Mouse (Mus musculus): ENCODE measurements around the gene Mgl2. TPM values are rescaled to one million over a fixed set of nuclear protein-coding genes. Genes with fewer than 3 reads are reported as not detected.
A peak's percentile ranks its signal among the peaks of the same experiment; 100 is the strongest.
"Not testable (repeated sequence)": the region's sequence is repeated elsewhere in the genome, so short reads cannot be mapped to it uniquely, and the experiment has no call there.

The Mgl2 gene
- polyA plus RNA-seq, 1 experiment from 2014 or later: 6.4 TPM

GRCm38 (mm10) chr11:70151072-70151471 is 20.9 kb downstream of the Mgl2 start:
- no peaks in the 10 kb centered on the region for H3K27me3 ChIP-seq (ENCODE audit: insufficient read depth, low read length)
- DNase-seq: peak; percentile 20
- 54% methylated on average over 3 of the region's 3 CpGs for WGBS

GRCm38 (mm10) chr11:70155897-70156296 is 25.8 kb downstream of the Mgl2 start, which contains the start of gene Clec10a:
Clec10a (plus strand) TSS chr11:70156197.
- WGBS: no CpG with 5 or more reads among the region's 5 CpGs
- not testable (repeated sequence) for DNase-seq; H3K27me3 ChIP-seq (ENCODE audit: insufficient read depth, low read length)

More at GRCm38 (mm10) chr11:70151072-70151471, 20.9 kb downstream of the Mgl2 start:
- Histone ChIP-seq H3K4me1 (ENCODE audit: insufficient read depth) (no peaks in the 10 kb centered on the region), H3K27ac (ENCODE audit: low read depth) (no peak overlapping the region), H3K9me3 (ENCODE audit: low read depth, low read length) (no peaks in the 10 kb centered on the region), H3K4me2 (no peak overlapping the region), H3K36me3 (ENCODE audit: insufficient read depth) (no peaks in the 10 kb centered on the region), H3K4me3 (ENCODE audit: low read depth, low read length) (no peak overlapping the region), H3K9ac (no peak overlapping the region)
- ATAC-seq (ENCODE audit: insufficient read depth): no peak
- TF ChIP-seq CTCF (IDR thresholded peaks at IDR 0.05; ENCODE audit: low read depth): peak; percentile 30

GRCm38 (mm10) chr11:70162336-70162735 is 32.2 kb downstream of the Mgl2 start:
- no peak for ATAC-seq (ENCODE audit: insufficient read depth)
- H3K4me3 ChIP-seq (ENCODE audit: low read depth, low read length): no peak overlapping the region
- H3K27me3 ChIP-seq (ENCODE audit: insufficient read depth, low read length): no peaks in the 10 kb centered on the region
- WGBS: 57% methylated on average over 3 of the region's 3 CpGs
- DNase-seq: no peak
- no peak for TF ChIP-seq CTCF (IDR thresholded peaks at IDR 0.05; ENCODE audit: low read depth)
- no peak overlapping the region for H3K27ac ChIP-seq (ENCODE audit: low read depth)
- no peaks in the 10 kb centered on the region for H3K4me1 ChIP-seq (ENCODE audit: insufficient read depth)
- no peaks in the 10 kb centered on the region for H3K9me3 ChIP-seq (ENCODE audit: low read depth, low read length)
- no peaks in the 10 kb centered on the region for H3K36me3 ChIP-seq (ENCODE audit: insufficient read depth)
- no peak overlapping the region for H3K4me2 ChIP-seq
- H3K9ac ChIP-seq: no peak overlapping the region

More at GRCm38 (mm10) chr11:70155897-70156296, 25.8 kb downstream of the Mgl2 start, which contains the start of gene Clec10a:
- H3K4me3 ChIP-seq (ENCODE audit: low read depth, low read length); ATAC-seq (ENCODE audit: insufficient read depth); H3K9ac ChIP-seq; H3K36me3 ChIP-seq (ENCODE audit: insufficient read depth); H3K27ac ChIP-seq (ENCODE audit: low read depth); H3K9me3 ChIP-seq (ENCODE audit: low read depth, low read length); H3K4me2 ChIP-seq; H3K4me1 ChIP-seq (ENCODE audit: insufficient read depth): not testable (repeated sequence)

- H3K4me2 ChIP-seq: no peak overlapping the region
These were observed 36.1 kb downstream of the Mgl2 start for GRCm38 (mm10) chr11:70165972-70166921.

GRCm38 (mm10) chr11:70168136-70168535 is 38.0 kb downstream of the Mgl2 start:
- ATAC-seq (ENCODE audit: insufficient read depth): no peak
- Histone ChIP-seq H3K4me1 (ENCODE audit: insufficient read depth) (no peaks in the 10 kb centered on the region), H3K27ac (ENCODE audit: low read depth) (no peak overlapping the region), H3K4me2 (no peak overlapping the region), H3K36me3 (ENCODE audit: insufficient read depth) (no peaks in the 10 kb centered on the region), H3K27me3 (ENCODE audit: insufficient read depth, low read length) (no peaks in the 10 kb centered on the region), H3K4me3 (ENCODE audit: low read depth, low read length) (no peak overlapping the region), H3K9me3 (ENCODE audit: low read depth, low read length) (no peaks in the 10 kb centered on the region), H3K9ac (no peak overlapping the region)
- WGBS: 45% methylated on average over 7 of the region's 7 CpGs
- no peak for TF ChIP-seq CTCF (IDR thresholded peaks at IDR 0.05; ENCODE audit: low read depth)
- DNase-seq: no peak

More at GRCm38 (mm10) chr11:70165972-70166921, 36.1 kb downstream of the Mgl2 start:
- Histone ChIP-seq H3K36me3 (ENCODE audit: insufficient read depth) (no peaks in the 10 kb centered on the region), H3K27ac (ENCODE audit: low read depth) (no peak overlapping the region), H3K4me1 (ENCODE audit: insufficient read depth) (no peaks in the 10 kb centered on the region), H3K4me3 (ENCODE audit: low read depth, low read length) (no peak overlapping the region), H3K9ac (no peak overlapping the region), H3K27me3 (ENCODE audit: insufficient read depth, low read length) (no peaks in the 10 kb centered on the region), H3K9me3 (ENCODE audit: low read depth, low read length) (no peaks in the 10 kb centered on the region)
- no peak for TF ChIP-seq CTCF (IDR thresholded peaks at IDR 0.05; ENCODE audit: low read depth)
- ATAC-seq (ENCODE audit: insufficient read depth) (no peak), DNase-seq (peak; percentile 3)
- 64% methylated on average over 16 of the region's 16 CpGs for WGBS

- not testable (repeated sequence) for H3K9ac ChIP-seq; H3K4me1 ChIP-seq (ENCODE audit: insufficient read depth); H3K4me2 ChIP-seq; DNase-seq; H3K27me3 ChIP-seq (ENCODE audit: insufficient read depth, low read length); H3K4me3 ChIP-seq (ENCODE audit: low read depth, low read length); ATAC-seq (ENCODE audit: insufficient read depth); H3K36me3 ChIP-seq (ENCODE audit: insufficient read depth); H3K27ac ChIP-seq (ENCODE audit: low read depth); H3K9me3 ChIP-seq (ENCODE audit: low read depth, low read length)
- 84% methylated on average over 7 of the region's 7 CpGs for WGBS
These were observed 39.3 kb downstream of the Mgl2 start for GRCm38 (mm10) chr11:70169471-70169870.

- H3K9me3 ChIP-seq (ENCODE audit: low read depth, low read length): no peaks in the 10 kb centered on the region
- no peak overlapping the region for H3K9ac ChIP-seq
- no peaks in the 10 kb centered on the region for H3K36me3 ChIP-seq (ENCODE audit: insufficient read depth)
- 75% methylated on average over 7 of the region's 7 CpGs for WGBS
- DNase-seq (no peak), ATAC-seq (ENCODE audit: insufficient read depth) (no peak)
- H3K27ac ChIP-seq (ENCODE audit: low read depth): no peak overlapping the region
- no peak for TF ChIP-seq CTCF (IDR thresholded peaks at IDR 0.05; ENCODE audit: low read depth)
- no peak overlapping the region for H3K4me2 ChIP-seq
- no peaks in the 10 kb centered on the region for H3K27me3 ChIP-seq (ENCODE audit: insufficient read depth, low read length)
- no peaks in the 10 kb centered on the region for H3K4me1 ChIP-seq (ENCODE audit: insufficient read depth)
- H3K4me3 ChIP-seq (ENCODE audit: low read depth, low read length): no peak overlapping the region
These were observed 40.2 kb downstream of the Mgl2 start for GRCm38 (mm10) chr11:70170291-70170690.

Data from lung, embryonic 14.5 days (tissue).